Mouse (Mus musculus) layer of hippocampus, postnatal 36 days (tissue): Measurements from ENCODE around the gene Mustn1. TPM values are rescaled to one million over a fixed set of nuclear protein-coding genes. Genes with fewer than 3 reads are reported as not detected.

Source experiments
- total RNA-seq, 2 experiments: library from RNA; stranded (reverse); gene quantifications; 2 replicates each; pipeline ENCODE4 v1.2.3; 2021

Gene Mustn1
- total RNA-seq, 2 experiments from 2014 or later: 2.2 to 2.7 TPM

Other genes starting within 250 kb of the Mustn1 start
- 10 to 100 TPM; 11.2 to 12.7 TPM for gene Rft1, start 224.8 kb upstream of the Mustn1 start, total RNA-seq
- 10 to 100 TPM; 32.3 to 33.0 TPM for gene Sfmbt1, start 164.4 kb upstream of the Mustn1 start, total RNA-seq
- 10 to 100 TPM; 19.7 to 23.9 TPM for gene Tmem110, start 53.6 kb upstream of the Mustn1 start, total RNA-seq
- not detected for gene Itih4, start 7.3 kb downstream of the Mustn1 start, total RNA-seq
- gene Itih3, start 44.6 kb downstream of the Mustn1 start, total RNA-seq: 10 to 100 TPM; 23.5 to 25.9 TPM
- gene Itih1, start 64.1 kb downstream of the Mustn1 start, total RNA-seq: not detected
- 10 to 100 TPM; 18.2 to 18.5 TPM for gene Nek4, start 72.2 kb downstream of the Mustn1 start, total RNA-seq
- gene Glt8d1, start 122.2 kb downstream of the Mustn1 start, total RNA-seq: 10 to 100 TPM; 46.4 to 50.6 TPM
- gene Spcs1, start 122.5 kb downstream of the Mustn1 start, total RNA-seq: 100 to 1,000 TPM; 169 to 190 TPM
- gene Pbrm1, start 139.9 kb downstream of the Mustn1 start, total RNA-seq: 10 to 100 TPM; 51.6 to 58.4 TPM
- gene Gnl3, start 140.0 kb downstream of the Mustn1 start, total RNA-seq: 10 to 100 TPM; 47.7 to 49.2 TPM
- 10 to 100 TPM; 24.6 to 27.7 TPM for gene Smim4, start 249.8 kb downstream of the Mustn1 start, total RNA-seq